Mouse (Mus musculus): ENCODE measurements around the gene Maml1.

DNA sequence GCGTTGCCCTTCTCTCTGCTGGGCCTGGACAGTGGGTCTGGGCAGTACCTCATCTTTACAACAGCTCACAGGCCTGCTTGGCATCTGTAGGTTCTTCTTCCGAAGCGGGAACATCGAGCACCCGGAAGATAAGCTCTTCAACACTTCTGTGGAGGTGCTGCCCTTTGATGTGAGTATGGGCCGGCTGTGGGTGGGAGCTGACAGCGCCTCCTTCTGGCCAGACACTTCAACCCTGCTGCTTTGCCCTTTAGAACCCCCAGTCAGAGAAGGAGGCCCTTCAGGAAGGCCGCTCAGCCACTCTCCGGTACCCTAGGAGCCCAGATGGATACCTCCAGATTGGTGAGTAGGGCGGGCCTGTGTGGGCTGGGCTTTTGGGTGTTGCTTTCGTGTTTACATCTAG, 58.1 kb downstream of the Maml1 start:
- TF ChIP-seq HCFC1 (IDR thresholded peaks at IDR 0.05; ENCODE audit: borderline replicate concordance, insufficient read depth, low read length) (no peak), ZNF384 (IDR thresholded peaks at IDR 0.05; ENCODE audit: low read depth, low read length) (no peak)

Measured in ES-E14 (cell line).